Mouse (Mus musculus) layer of hippocampus, adult 2 months (tissue): Measurements from ENCODE around the gene Epb41l4b. TPM values are rescaled to one million over a fixed set of nuclear protein-coding genes. Genes with fewer than 3 reads are reported as not detected.
A peak's percentile ranks its signal among the peaks of the same experiment; 100 is the strongest.

ENCODE experiments used
- DNase-seq, 2 experiments: peaks; one replicate each; pipeline ENCODE4 v3.0.0; 2022; ENCODE audit warnings: low spot score in 2 of 2
- H3K27ac ChIP-seq: fragments of 200-600 bp; 2 replicates; pipeline ENCODE4 v1.8.1; 2022
- H3K4me3 ChIP-seq: fragments of 200-600 bp; 2 replicates; pipeline ENCODE4 v1.8.1; 2022; ENCODE audit warnings: mild to moderate bottlenecking
- CTCF ChIP-seq: fragments of 200-600 bp; conservative IDR thresholded peaks from 2 replicates; pipeline ENCODE4 v1.8.1; 2022; ENCODE audit warnings: antibody characterized with exemption, mild to moderate bottlenecking, moderate library complexity
- total RNA-seq, 2 experiments: library from RNA; stranded (reverse); gene quantifications; 2 replicates each; pipeline ENCODE4 v1.2.3; 2021

The Epb41l4b gene
- total RNA-seq, 2 experiments from 2014 or later = 20.3 to 26.7 TPM

GRCm38 (mm10) chr4:57088301-57088700, 54.9 kb downstream of the Epb41l4b start:
- TF ChIP-seq CTCF = no peak
- H3K27ac ChIP-seq = no peak overlapping the region
- no peak overlapping the region for H3K4me3 ChIP-seq
- DNase-seq = peak in 1 of 2 experiments; percentile 12

GRCm38 (mm10) chr4:57085750-57086400, 57.4 kb downstream of the Epb41l4b start:
- TF ChIP-seq CTCF = no peak
- no peak overlapping the region for H3K27ac ChIP-seq
- no peak overlapping the region for H3K4me3 ChIP-seq
- DNase-seq = no peak

- Histone ChIP-seq H3K27ac (no peak overlapping the region), H3K4me3 (no peak overlapping the region)
- no peak for DNase-seq
- TF ChIP-seq CTCF = no peak
Observed at GRCm38 (mm10) chr4:57083653-57084052, 59.6 kb downstream of the Epb41l4b start.

GRCm38 (mm10) chr4:57082775-57083428, 60.3 kb downstream of the Epb41l4b start:
- H3K27ac ChIP-seq = no peak overlapping the region
- no peak overlapping the region for H3K4me3 ChIP-seq
- no peak for TF ChIP-seq CTCF
- no peak for DNase-seq

GRCm38 (mm10) chr4:57081463-57081862, 61.8 kb downstream of the Epb41l4b start:
- Histone ChIP-seq H3K4me3 (no peak overlapping the region), H3K27ac (no peak overlapping the region)
- DNase-seq = no peak
- no peak for TF ChIP-seq CTCF

- no peak for DNase-seq
- H3K27ac ChIP-seq = no peak overlapping the region
- no peak overlapping the region for H3K4me3 ChIP-seq
- TF ChIP-seq CTCF = no peak
Observed at GRCm38 (mm10) chr4:57073843-57074242, 69.4 kb downstream of the Epb41l4b start.

- no peak overlapping the region for H3K4me3 ChIP-seq
- TF ChIP-seq CTCF = no peak
- DNase-seq = no peak
Observed at GRCm38 (mm10) chr4:57073174-57073573, 70.1 kb downstream of the Epb41l4b start.

GRCm38 (mm10) chr4:57070640-57071039, 72.6 kb downstream of the Epb41l4b start:
- no peak for DNase-seq
- no peak for TF ChIP-seq CTCF
- Histone ChIP-seq H3K4me3 (no peak overlapping the region), H3K27ac (no peak overlapping the region)

More at GRCm38 (mm10) chr4:57073174-57073573, 70.1 kb downstream of the Epb41l4b start:
- H3K27ac ChIP-seq = no peak overlapping the region

- H3K4me3 ChIP-seq = no peak overlapping the region
- H3K27ac ChIP-seq = no peak overlapping the region
- no peak for DNase-seq
- TF ChIP-seq CTCF = no peak
Observed at GRCm38 (mm10) chr4:57068397-57068796, 74.8 kb downstream of the Epb41l4b start.

- no peak overlapping the region for H3K27ac ChIP-seq
- no peak for TF ChIP-seq CTCF
- no peak overlapping the region for H3K4me3 ChIP-seq
- no peak for DNase-seq
Observed at GRCm38 (mm10) chr4:57067801-57068200, 75.4 kb downstream of the Epb41l4b start.

- TF ChIP-seq CTCF = no peak
- H3K4me3 ChIP-seq = no peak overlapping the region
- no peak for DNase-seq
Observed at GRCm38 (mm10) chr4:57066936-57067335, 76.3 kb downstream of the Epb41l4b start.

GRCm38 (mm10) chr4:57065273-57065672, 78.0 kb downstream of the Epb41l4b start:
- H3K27ac ChIP-seq = no peak overlapping the region
- TF ChIP-seq CTCF = peak; percentile 100

More at GRCm38 (mm10) chr4:57066936-57067335, 76.3 kb downstream of the Epb41l4b start:
- no peak overlapping the region for H3K27ac ChIP-seq

GRCm38 (mm10) chr4:57064830-57065229, 78.4 kb downstream of the Epb41l4b start:
- Histone ChIP-seq H3K4me3 (no peak overlapping the region), H3K27ac (no peak overlapping the region)
- DNase-seq = no peak
- no peak for TF ChIP-seq CTCF

More at GRCm38 (mm10) chr4:57065273-57065672, 78.0 kb downstream of the Epb41l4b start:
- DNase-seq = peak; percentile 71 to 88
- no peak overlapping the region for H3K4me3 ChIP-seq
